Mouse (Mus musculus) megakaryocyte progenitor cell, adult 5-6 weeks (primary cell): ENCODE data around the gene Trmt2b. TPM values are rescaled to one million over a fixed set of nuclear protein-coding genes. Genes with fewer than 3 reads are reported as not detected.
A peak's percentile ranks its signal among the peaks of the same experiment; 100 is the strongest.
"Not testable (repeated sequence)": the region's sequence is repeated elsewhere in the genome, so short reads cannot be mapped to it uniquely, and the experiment has no call there.

Experiments
- ATAC-seq: replicated peaks from 2 replicates; pipeline ENCODE4 v1.8.0; 2016; ENCODE audit warnings: mild to moderate bottlenecking, moderate TSS enrichment, inconsistent platforms; ENCODE audit not compliant: poor library complexity
- total RNA-seq, 2 experiments: library from RNA; stranded (forward) in 1 of 2; stranded (reverse) in 1 of 2; fragments of 157-497, 149-512 nt in 1 of 2; fragments of 200-1000 nt in 1 of 2; gene quantifications; 2 replicates each; pipeline versions ENCODE4 v1.2.3 to v1.2.4; 2015 to 2017

The Trmt2b gene
- total RNA-seq, 2 experiments from 2014 or later: 29.4 to 37.4 TPM

DNA sequence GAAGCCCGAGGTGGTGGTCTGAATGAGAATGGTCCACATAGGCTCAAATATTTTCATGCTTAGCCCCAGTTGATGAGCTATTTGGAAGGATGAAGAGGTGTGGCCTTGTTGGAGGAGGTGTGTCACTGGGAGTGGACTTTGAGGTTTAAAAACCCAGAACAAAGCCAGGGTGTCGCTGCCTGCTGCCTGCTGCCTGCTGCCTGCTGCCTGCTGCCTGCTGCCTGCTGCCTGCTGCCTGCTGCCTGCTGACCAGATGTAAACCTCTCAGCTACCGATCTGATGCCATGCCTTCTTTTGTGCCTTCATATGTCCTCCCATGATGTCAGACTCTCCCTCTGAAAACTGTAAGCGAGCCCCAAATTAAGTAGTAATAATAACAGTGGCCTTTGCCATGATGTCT is 54.9 kb downstream of the Trmt2b start, which contains the start of gene Nox1:
Gene Nox1, minus strand, starts transcription at position 101 of the 400 bp plus-strand sequence.
- ATAC-seq: no peak

GRCm38 (mm10) chrX:134220618-134221017 is 56.2 kb downstream of the Trmt2b start:
- ATAC-seq: no peak

DNA sequence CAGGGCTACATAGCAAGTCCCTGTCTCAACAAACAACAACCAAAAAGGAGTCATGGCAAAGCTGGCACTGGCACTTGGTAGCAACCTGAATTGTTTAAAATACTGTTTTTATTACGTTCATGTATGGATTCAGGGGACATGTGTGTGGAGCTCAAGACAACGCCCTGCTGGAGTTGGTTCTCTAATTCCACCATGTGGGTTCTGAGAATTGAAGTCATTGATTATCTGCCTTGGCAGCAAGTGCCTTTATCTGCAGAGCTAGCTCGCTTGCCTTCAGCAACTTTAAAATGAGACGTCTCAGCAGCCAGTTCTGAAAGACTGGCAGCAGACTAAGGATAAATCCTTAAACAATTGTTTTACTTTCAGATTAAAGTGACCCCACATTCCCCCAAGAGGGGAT is 58.6 kb downstream of the Trmt2b start:
- no peak; the same call in 1 of the 2 replicates for ATAC-seq

- no peak for ATAC-seq
Measured at GRCm38 (mm10) chrX:134211151-134211642, 65.6 kb downstream of the Trmt2b start.

GRCm38 (mm10) chrX:134208491-134208890 is 68.3 kb downstream of the Trmt2b start:
- ATAC-seq: peak; percentile 69

- not testable (repeated sequence) for ATAC-seq
Measured at GRCm38 (mm10) chrX:134187201-134187600, 89.6 kb downstream of the Trmt2b start, which contains the start of gene Arl13a. TSS of gene Arl13a (plus strand) at chrX:134187501.

- ATAC-seq: no peak
Measured at GRCm38 (mm10) chrX:134174699-134175098, 102.1 kb downstream of the Trmt2b start.

Other genes with a start within 250 kb of the Trmt2b start
- gene Cstf2, start 217.8 kb downstream of the Trmt2b start, total RNA-seq (2015): 65.6 and 75.7 TPM in 2 replicates
- gene Cstf2, start 217.8 kb downstream of the Trmt2b start, total RNA-seq (2017): 83.0 and 93.4 TPM in 2 replicates
- 0.59 and 1.4 TPM in 2 replicates for gene Xkrx, start 114.9 kb downstream of the Trmt2b start, total RNA-seq (2015)
- gene Xkrx, start 114.9 kb downstream of the Trmt2b start, total RNA-seq (2017): not detected in 2 replicates
- not detected in 2 replicates for gene Arl13a, start 89.5 kb downstream of the Trmt2b start, total RNA-seq (2015)
- gene Arl13a, start 89.5 kb downstream of the Trmt2b start, total RNA-seq (2017): not detected in 2 replicates
- not detected in 2 replicates for gene Nox1, start 55.0 kb downstream of the Trmt2b start, total RNA-seq (2015)
- gene Nox1, start 55.0 kb downstream of the Trmt2b start, total RNA-seq (2017): 0.04 TPM in 1 of 2 replicates, not detected in the other
- gene Tmem35a, start 18.2 kb upstream of the Trmt2b start, total RNA-seq (2015): not detected in 2 replicates
- gene Tmem35a, start 18.2 kb upstream of the Trmt2b start, total RNA-seq (2017): not detected in 2 replicates
- 34.5 and 38.5 TPM in 2 replicates for gene Cenpi, start 31.1 kb upstream of the Trmt2b start, total RNA-seq (2015)
- gene Cenpi, start 31.1 kb upstream of the Trmt2b start, total RNA-seq (2017): 35.3 and 42.9 TPM in 2 replicates
- 0.10 and 0.57 TPM in 2 replicates for gene Drp2, start 127.6 kb upstream of the Trmt2b start, total RNA-seq (2015)
- 0.27 TPM in 1 of 2 replicates, not detected in the other for gene Drp2, start 127.6 kb upstream of the Trmt2b start, total RNA-seq (2017)
- not detected in 2 replicates for gene Taf7l, start 199.5 kb upstream of the Trmt2b start, total RNA-seq (2015)
- gene Taf7l, start 199.5 kb upstream of the Trmt2b start, total RNA-seq (2017): not detected in 2 replicates